Mouse (Mus musculus): ENCODE measurements around the gene Tmem254c. TPM values are rescaled to one million over a fixed set of nuclear protein-coding genes. Genes with fewer than 3 reads are reported as not detected.

The Tmem254c gene
- 2.8 TPM for polyA plus RNA-seq (2014; fragmentation: Illumina TruSeq; extraction: RNeasy Lipid Tissue Mini Kit (QIAGEN cat#74804); ENCODE audit: low read depth, low replicate concordance)

GRCm38 (mm10) chr14:26067325-26067633, at the start of gene Tmem254c:
Gene Tmem254c, minus strand, starts transcription at chr14:26067355.

GRCm38 (mm10) chr14:26081997-26082396, 14.8 kb upstream of the Tmem254c start, which contains the start of gene Cphx3:
Gene Cphx3, plus strand, starts transcription at chr14:26082297.

GRCm38 (mm10) chr14:26081216-26081615, 14.1 kb upstream of the Tmem254c start, which contains the start of gene Cphx2:
Gene Cphx2, plus strand, starts transcription at chr14:26081516.

GRCm38 (mm10) chr14:26042611-26043010, 24.5 kb downstream of the Tmem254c start, which contains the start of gene Gm9780:
Gene Gm9780, minus strand, starts transcription at chr14:26042711.

Other genes starting within 250 kb of the Tmem254c start
- 61.8 TPM for gene Anxa11, start 225.2 kb downstream of the Tmem254c start, polyA plus RNA-seq (2014; fragmentation: Illumina TruSeq; extraction: RNeasy Lipid Tissue Mini Kit (QIAGEN cat#74804); ENCODE audit: low read depth, low replicate concordance)
- not detected for gene Plac9a, start 164.3 kb downstream of the Tmem254c start, polyA plus RNA-seq (2014; fragmentation: Illumina TruSeq; extraction: RNeasy Lipid Tissue Mini Kit (QIAGEN cat#74804); ENCODE audit: low read depth, low replicate concordance)
- 42.2 TPM for gene Tmem254a, start 139.7 kb downstream of the Tmem254c start, polyA plus RNA-seq (2014; fragmentation: Illumina TruSeq; extraction: RNeasy Lipid Tissue Mini Kit (QIAGEN cat#74804); ENCODE audit: low read depth, low replicate concordance)
- gene Cphx1, start 129.1 kb downstream of the Tmem254c start, polyA plus RNA-seq (2014; fragmentation: Illumina TruSeq; extraction: RNeasy Lipid Tissue Mini Kit (QIAGEN cat#74804); ENCODE audit: low read depth, low replicate concordance) = 2.6 TPM
- not detected for gene Duxbl1, start 88.8 kb downstream of the Tmem254c start, polyA plus RNA-seq (2014; fragmentation: Illumina TruSeq; extraction: RNeasy Lipid Tissue Mini Kit (QIAGEN cat#74804); ENCODE audit: low read depth, low replicate concordance)
- 5.1 TPM for gene Gm9780, start 24.6 kb downstream of the Tmem254c start, polyA plus RNA-seq (2014; fragmentation: Illumina TruSeq; extraction: RNeasy Lipid Tissue Mini Kit (QIAGEN cat#74804); ENCODE audit: low read depth, low replicate concordance)
- gene Cphx2, start 14.2 kb upstream of the Tmem254c start, polyA plus RNA-seq (2014; fragmentation: Illumina TruSeq; extraction: RNeasy Lipid Tissue Mini Kit (QIAGEN cat#74804); ENCODE audit: low read depth, low replicate concordance) = not detected
- 4.8 TPM for gene Cphx3, start 14.9 kb upstream of the Tmem254c start, polyA plus RNA-seq (2014; fragmentation: Illumina TruSeq; extraction: RNeasy Lipid Tissue Mini Kit (QIAGEN cat#74804); ENCODE audit: low read depth, low replicate concordance)
- 5.3 TPM for gene Duxbl2, start 51.0 kb upstream of the Tmem254c start, polyA plus RNA-seq (2014; fragmentation: Illumina TruSeq; extraction: RNeasy Lipid Tissue Mini Kit (QIAGEN cat#74804); ENCODE audit: low read depth, low replicate concordance)
- gene Plac9b, start 115.1 kb upstream of the Tmem254c start, polyA plus RNA-seq (2014; fragmentation: Illumina TruSeq; extraction: RNeasy Lipid Tissue Mini Kit (QIAGEN cat#74804); ENCODE audit: low read depth, low replicate concordance) = not detected
- gene Tmem254b, start 139.7 kb upstream of the Tmem254c start, polyA plus RNA-seq (2014; fragmentation: Illumina TruSeq; extraction: RNeasy Lipid Tissue Mini Kit (QIAGEN cat#74804); ENCODE audit: low read depth, low replicate concordance) = 136 TPM
- gene Duxbl3, start 190.6 kb upstream of the Tmem254c start, polyA plus RNA-seq (2014; fragmentation: Illumina TruSeq; extraction: RNeasy Lipid Tissue Mini Kit (QIAGEN cat#74804); ENCODE audit: low read depth, low replicate concordance) = 1.9 TPM

Data from sigmoid colon, adult 10 weeks (tissue).